Mouse (Mus musculus) adrenal gland, postnatal 14 days (tissue): ENCODE data around the gene R3hdm2. TPM values are rescaled to one million over a fixed set of nuclear protein-coding genes. Genes with fewer than 3 reads are reported as not detected.

Experiments
- DNase-seq: peaks from one replicate; pipeline ENCODE4 v3.0.0; 2021; ENCODE audit warnings: mixed read lengths
- total RNA-seq: library from RNA; stranded (reverse); gene quantifications from 2 replicates; pipeline ENCODE4 v1.2.3, GENCODE M21; 2021

Gene R3hdm2
- total RNA-seq, 1 experiment from 2014 or later = 113 TPM

DNA sequence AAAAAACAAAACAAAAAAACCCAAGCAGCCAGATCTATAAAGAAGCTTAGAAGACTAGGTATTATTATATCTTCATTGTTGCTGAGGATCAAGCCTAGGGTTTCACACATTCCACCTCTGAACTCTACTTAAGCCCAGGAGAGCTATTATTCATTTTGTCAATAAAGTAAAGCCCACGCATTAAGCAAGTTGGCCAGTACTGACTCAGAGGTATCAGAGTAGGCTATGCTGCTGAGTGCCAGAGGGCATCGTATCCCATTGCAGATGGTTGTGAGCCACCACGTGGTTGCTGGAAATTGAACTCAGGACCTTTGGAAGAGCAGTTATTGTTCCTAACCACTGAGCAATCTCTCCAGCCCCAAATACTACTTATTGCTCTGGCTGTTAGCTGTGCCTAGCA lies 163.8 kb downstream of the R3hdm2 start:
- no peak for DNase-seq

DNA sequence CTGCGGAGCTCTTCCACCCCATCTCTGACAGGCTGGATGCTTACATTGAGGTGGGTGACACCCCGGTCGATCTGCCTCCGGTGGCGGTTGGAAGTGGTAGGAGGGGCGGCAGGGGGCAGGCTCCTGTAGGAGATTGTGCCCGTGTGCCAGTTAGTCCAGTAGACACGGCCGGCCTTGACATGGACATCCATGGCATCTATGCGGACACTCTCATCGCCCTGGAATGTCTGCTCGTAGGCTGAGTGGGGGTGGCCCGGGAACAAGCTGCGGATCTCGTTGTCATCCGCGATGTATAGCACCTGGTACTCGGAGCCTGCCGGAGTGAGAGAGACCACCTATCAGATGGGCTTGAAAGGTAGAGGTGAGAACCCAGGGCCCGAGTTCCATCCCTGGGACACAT lies 164.2 kb downstream of the R3hdm2 start:
- DNase-seq = peak; percentile 53

- no peak for DNase-seq
Observed at GRCm38 (mm10) chr10:127546505-127546904, 166.4 kb downstream of the R3hdm2 start.

DNA sequence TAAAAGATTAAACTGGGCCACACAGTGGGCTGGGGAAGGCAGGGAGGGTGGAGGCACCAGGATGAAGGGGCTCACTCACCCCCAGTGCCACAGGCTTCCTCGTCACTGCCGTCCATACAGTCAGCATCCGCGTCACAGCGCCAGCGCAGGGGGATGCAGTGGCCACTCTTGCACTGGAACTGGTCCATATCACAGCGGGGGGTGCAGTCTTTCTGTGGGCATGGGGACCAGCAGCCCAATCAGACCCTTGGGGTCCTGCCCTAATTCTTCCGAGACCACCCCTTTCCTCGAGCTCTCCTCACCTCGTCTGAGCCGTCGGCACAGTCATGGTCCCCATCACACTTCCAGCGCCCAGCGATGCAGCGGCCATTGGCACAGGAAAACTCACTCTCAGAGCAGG lies 168.1 kb downstream of the R3hdm2 start:
- DNase-seq = no peak

Other genes with a start within 250 kb of the R3hdm2 start
- 14.6 and 24.7 TPM in 2 replicates for gene B4galnt1, start 215.1 kb upstream of the R3hdm2 start, total RNA-seq
- gene Slc26a10, start 199.7 kb upstream of the R3hdm2 start, total RNA-seq = 10.4 and 10.8 TPM in 2 replicates
- 22.3 and 28.5 TPM in 2 replicates for gene Arhgef25, start 190.2 kb upstream of the R3hdm2 start, total RNA-seq
- gene Dtx3, start 184.6 kb upstream of the R3hdm2 start, total RNA-seq = 60.7 and 66.5 TPM in 2 replicates
- 28.5 and 29.2 TPM in 2 replicates for gene Pip4k2c, start 168.7 kb upstream of the R3hdm2 start, total RNA-seq
- 7.6 and 11.5 TPM in 2 replicates for gene Kif5a, start 117.0 kb upstream of the R3hdm2 start, total RNA-seq
- gene Dctn2, start 114.0 kb upstream of the R3hdm2 start, total RNA-seq = 142 and 153 TPM in 2 replicates
- gene Mbd6, start 91.3 kb upstream of the R3hdm2 start, total RNA-seq = 47.9 and 54.0 TPM in 2 replicates
- gene Mars, start 68.5 kb upstream of the R3hdm2 start, total RNA-seq = 81.9 and 98.4 TPM in 2 replicates
- 2.1 and 15.2 TPM in 2 replicates for gene Arhgap9, start 58.4 kb upstream of the R3hdm2 start, total RNA-seq
- 3.9 and 4.7 TPM in 2 replicates for gene Gli1, start 38.4 kb upstream of the R3hdm2 start, total RNA-seq
- gene Inhbe, start 25.9 kb upstream of the R3hdm2 start, total RNA-seq = 0.82 TPM in 1 of 2 replicates, not detected in the other
- 0.79 and 14.4 TPM in 2 replicates for gene Inhbc, start 9.9 kb upstream of the R3hdm2 start, total RNA-seq
- 1.7 and 2.7 TPM in 2 replicates for gene Stac3, start 121.4 kb downstream of the R3hdm2 start, total RNA-seq
- 53.5 and 55.7 TPM in 2 replicates for gene Ndufa4l2, start 134.6 kb downstream of the R3hdm2 start, total RNA-seq
- gene Shmt2, start 142.1 kb downstream of the R3hdm2 start, total RNA-seq = 50.9 and 57.3 TPM in 2 replicates
- gene Nxph4, start 154.2 kb downstream of the R3hdm2 start, total RNA-seq = 7.4 and 8.0 TPM in 2 replicates
- 138 and 201 TPM in 2 replicates for gene Lrp1, start 240.8 kb downstream of the R3hdm2 start, total RNA-seq